Mouse (Mus musculus) stomach, embryonic 16.5 days (tissue): Measurements from ENCODE around the gene Gm39566. TPM values are rescaled to one million over a fixed set of nuclear protein-coding genes. Genes with fewer than 3 reads are reported as not detected.
A peak's percentile ranks its signal among the peaks of the same experiment; 100 is the strongest.

Experiments used
- ATAC-seq: fragments of 200-750 bp; cut with Nextera tagmentation; 2 replicates; pipeline ENCODE4 v1.8.0; 2017; ENCODE audit warnings: moderate number of reproducible peaks, moderate TSS enrichment; ENCODE audit not compliant: insufficient read depth, low FRiP score
- H3K27ac ChIP-seq: fragments of 300-500 bp; sonication (generic); 2 replicates; pipeline ENCODE4 v1.5.1; 2014; ENCODE audit warnings: low read length
- H3K27me3 ChIP-seq: fragments of 300-500 bp; sonication (generic); 2 replicates; pipeline ENCODE4 v1.6.1; 2014; ENCODE audit warnings: low read length, control low read depth, mixed read lengths; ENCODE audit not compliant: control insufficient read depth, insufficient read depth
- H3K36me3 ChIP-seq: fragments of 300-500 bp; sonication (generic); 2 replicates; pipeline ENCODE4 v1.6.1; 2014; ENCODE audit warnings: low read length; ENCODE audit not compliant: control insufficient read depth, insufficient read depth
- H3K4me1 ChIP-seq: fragments of 300-500 bp; sonication (generic); 2 replicates; pipeline ENCODE4 v1.6.1; 2014; ENCODE audit warnings: low read length, control low read depth, mixed read lengths; ENCODE audit not compliant: control insufficient read depth, insufficient read depth
- H3K4me2 ChIP-seq: fragments of 300-500 bp; sonication (generic); 2 replicates; pipeline ENCODE4 v1.6.1; 2014; ENCODE audit warnings: low read depth, low read length, mixed read lengths
- H3K4me3 ChIP-seq: fragments of 300-500 bp; sonication (generic); replicated peaks from 2 replicates; pipeline ENCODE4 v1.5.1; 2014; ENCODE audit warnings: mild to moderate bottlenecking, low read length
- H3K9ac ChIP-seq: fragments of 300-500 bp; sonication (generic); 2 replicates; pipeline ENCODE4 v1.6.1; 2014; ENCODE audit warnings: low read length
- H3K9me3 ChIP-seq: fragments of 300-500 bp; sonication (generic); replicated peaks from 2 replicates; pipeline ENCODE4 v1.6.1; 2016; ENCODE audit warnings: low read length, control low read depth; ENCODE audit not compliant: control insufficient read depth
- WGBS: fragments of 180-500 bp; shearing (Covaris S2); extraction: QIAGEN DNeasy Blood & Tissue Kit; methylation state at CpG from one replicate; pipeline ENCODE4 v1.1.7; 2014; 5-methylcytosine and 5-hydroxymethylcytosine counted together
- polyA plus RNA-seq: library from polyadenylated mRNA; unstranded; fragments of >200 nt; fragmentation: Nextera tagmentation; extraction: Ambion mirVana; gene quantifications from 2 replicates; pipeline ENCODE4 v1.2.1, GENCODE M21; 2015

Gene Gm39566
- polyA plus RNA-seq, 1 experiment from 2014 or later, result 0.03 TPM

DNA sequence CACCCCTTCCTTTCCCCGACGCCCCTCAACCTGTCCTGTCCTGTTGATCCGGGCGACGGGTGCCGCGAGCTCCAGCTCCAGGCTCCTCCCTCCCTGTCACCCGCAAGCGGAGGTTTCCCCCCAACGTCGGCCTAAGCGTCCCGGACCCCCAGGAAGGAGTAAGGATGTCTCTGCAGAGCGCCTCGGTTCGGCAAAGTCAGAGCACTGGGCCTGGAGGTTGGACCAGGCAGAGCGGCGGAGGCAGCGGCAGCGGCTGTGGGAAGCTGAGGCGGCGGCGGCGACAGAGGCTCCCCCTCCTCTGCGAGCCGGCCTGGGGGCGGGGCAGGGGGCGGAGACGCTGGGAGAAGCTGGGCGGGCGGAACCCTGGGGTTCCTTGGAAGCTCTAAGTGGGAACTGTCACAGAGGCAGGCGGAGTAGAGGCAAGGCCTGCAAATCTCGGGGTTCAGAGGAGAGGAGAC is 12.4 kb downstream of the Gm39566 start:
- Histone ChIP-seq H3K27me3 (peaks cover 12% of the 10 kb centered on the region), H3K9me3 (no peaks in the 10 kb centered on the region), H3K36me3 (no peaks in the 10 kb centered on the region), H3K9ac (peak overlapping the region; percentile 83), H3K4me2 (peak overlapping the region; percentile 99), H3K4me3 (peak overlapping the region; percentile 72), H3K4me1 (peaks cover 58% of the 10 kb centered on the region), H3K27ac (peak overlapping the region; percentile 38; the same call in 1 of the 2 replicates)
- peak; percentile 43; the same call in 1 of the 2 replicates for ATAC-seq
- WGBS, result under 1% methylated on average over 32 of the region's 33 CpGs

- Histone ChIP-seq H3K9me3 (no peaks in the 10 kb centered on the region), H3K4me2 (peak within 1 kb of the TSS; percentile 99), H3K36me3 (no peaks in the 10 kb centered on the region), H3K27ac (peak within 1 kb of the TSS; percentile 47; the same call in 1 of the 2 replicates), H3K4me1 (peaks cover 58% of the 10 kb centered on the region), H3K4me3 (peak within 1 kb of the TSS; percentile 72), H3K27me3 (peaks cover 12% of the 10 kb centered on the region), H3K9ac (peak within 1 kb of the TSS; percentile 83)
- WGBS, result under 1% methylated on average over 28 of the region's 33 CpGs
- ATAC-seq, result no peak
These were observed 13.6 kb downstream of the Gm39566 start, which contains the start of gene Fgf11 for GRCm38 (mm10) chr11:69801379-69801977. TSS of gene Fgf11 (minus strand) at chr11:69801857.

- Histone ChIP-seq H3K27ac (peak overlapping the region; percentile 47; the same call in 1 of the 2 replicates), H3K4me3 (peak overlapping the region; percentile 72), H3K27me3 (peaks cover 12% of the 10 kb centered on the region), H3K4me1 (peaks cover 58% of the 10 kb centered on the region), H3K9me3 (no peaks in the 10 kb centered on the region), H3K36me3 (no peaks in the 10 kb centered on the region), H3K4me2 (peak overlapping the region; percentile 99), H3K9ac (peak overlapping the region; percentile 83)
- under 1% methylated on average over 35 of the region's 36 CpGs for WGBS
- ATAC-seq, result peak; percentile 22; the same call in 1 of the 2 replicates
These were observed 14.5 kb downstream of the Gm39566 start for GRCm38 (mm10) chr11:69800392-69801197.

- H3K27me3 ChIP-seq, result peaks cover 12% of the 10 kb centered on the region
- WGBS, result 2% methylated on average over 11 of the region's 11 CpGs
- H3K4me2 ChIP-seq, result peak overlapping the region; percentile 99
- H3K4me1 ChIP-seq, result peaks cover 58% of the 10 kb centered on the region
- H3K27ac ChIP-seq, result peak overlapping the region; percentile 47; the same call in 1 of the 2 replicates
- no peaks in the 10 kb centered on the region for H3K9me3 ChIP-seq
- H3K4me3 ChIP-seq, result peak overlapping the region; percentile 72
- no peak for ATAC-seq
- H3K9ac ChIP-seq, result peak overlapping the region; percentile 83
- no peaks in the 10 kb centered on the region for H3K36me3 ChIP-seq
These were observed 15.0 kb downstream of the Gm39566 start for GRCm38 (mm10) chr11:69800138-69800391.

DNA sequence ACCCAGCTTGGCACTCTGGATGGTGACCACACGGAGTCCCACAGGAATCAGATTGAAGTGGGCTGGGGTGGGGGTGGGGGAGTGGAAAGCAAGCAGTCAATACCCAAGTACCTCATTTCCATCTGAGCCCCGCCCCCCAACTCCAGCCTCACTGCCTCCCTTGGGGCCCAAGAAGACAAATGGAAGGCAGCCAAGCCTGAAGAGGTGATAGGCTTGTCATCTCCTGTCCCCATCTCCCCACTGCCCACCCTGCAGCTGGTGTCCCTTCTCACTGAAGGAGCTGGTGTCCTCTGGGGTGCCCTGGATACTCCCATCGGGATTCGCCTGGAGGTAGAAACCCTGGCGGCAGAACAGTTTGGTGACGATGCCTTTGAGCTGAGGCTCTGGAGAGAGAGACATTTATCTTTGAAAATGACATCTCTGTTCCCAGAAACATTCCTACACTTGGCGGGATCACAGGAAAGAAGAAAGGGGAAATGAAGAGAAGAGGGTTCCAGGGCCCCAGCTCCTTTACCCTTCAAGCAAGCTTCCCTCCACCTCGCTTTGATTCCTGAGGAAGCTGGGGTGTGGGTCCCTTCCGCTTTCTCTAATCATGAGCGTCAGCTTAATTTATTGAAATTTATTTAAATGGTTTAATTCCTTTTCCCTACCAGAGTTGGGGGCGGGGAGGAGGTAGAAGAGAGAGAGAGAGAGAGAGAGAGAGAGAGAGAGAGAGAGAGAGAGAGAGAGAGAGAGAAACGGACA is 15.5 kb downstream of the Gm39566 start:
- H3K27ac ChIP-seq, result 0 out of 2 replicates have a peak overlapping the region, but pooled peaks have one; percentile 14
- peaks cover 53% of the 10 kb centered on the region for H3K4me1 ChIP-seq
- 23% methylated on average over 12 of the region's 12 CpGs for WGBS
- H3K9me3 ChIP-seq, result no peaks in the 10 kb centered on the region
- no peaks in the 10 kb centered on the region for H3K36me3 ChIP-seq
- H3K4me2 ChIP-seq, result peak overlapping the region; percentile 99
- peaks cover 10% of the 10 kb centered on the region for H3K27me3 ChIP-seq
- H3K4me3 ChIP-seq, result no peak overlapping the region; the same call in 1 of the 2 replicates
- no peak for ATAC-seq
- peak overlapping the region; percentile 35; the same call in 1 of the 2 replicates for H3K9ac ChIP-seq

DNA sequence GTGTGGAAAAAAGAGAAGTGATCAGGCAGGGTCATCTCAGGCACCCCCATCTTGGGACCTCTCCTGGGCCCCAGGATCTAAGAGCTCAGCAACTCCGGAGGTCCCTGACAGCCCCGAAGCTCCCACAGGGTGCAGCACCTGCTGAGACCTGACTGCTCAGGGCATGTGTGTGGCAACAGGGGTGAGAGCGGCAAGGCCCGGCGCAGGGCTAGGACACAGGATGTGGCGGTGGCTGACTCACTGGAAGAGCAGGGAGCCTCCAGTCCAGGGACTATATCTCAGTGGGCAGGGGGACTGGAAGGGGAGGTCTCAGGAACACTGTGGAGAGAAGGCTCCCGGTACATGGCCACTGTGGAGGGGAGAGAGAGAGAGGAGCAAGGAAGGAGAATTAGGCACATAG is 17.2 kb downstream of the Gm39566 start:
- H3K4me1 ChIP-seq, result peaks cover 36% of the 10 kb centered on the region
- no peak overlapping the region for H3K9ac ChIP-seq
- H3K9me3 ChIP-seq, result no peaks in the 10 kb centered on the region
- ATAC-seq, result no peak
- no peaks in the 10 kb centered on the region for H3K36me3 ChIP-seq
- no peak overlapping the region for H3K4me2 ChIP-seq
- H3K27me3 ChIP-seq, result peaks cover 9% of the 10 kb centered on the region
- no peak overlapping the region for H3K4me3 ChIP-seq
- WGBS, result 80% methylated on average over 7 of the region's 7 CpGs
- no peak overlapping the region for H3K27ac ChIP-seq

DNA sequence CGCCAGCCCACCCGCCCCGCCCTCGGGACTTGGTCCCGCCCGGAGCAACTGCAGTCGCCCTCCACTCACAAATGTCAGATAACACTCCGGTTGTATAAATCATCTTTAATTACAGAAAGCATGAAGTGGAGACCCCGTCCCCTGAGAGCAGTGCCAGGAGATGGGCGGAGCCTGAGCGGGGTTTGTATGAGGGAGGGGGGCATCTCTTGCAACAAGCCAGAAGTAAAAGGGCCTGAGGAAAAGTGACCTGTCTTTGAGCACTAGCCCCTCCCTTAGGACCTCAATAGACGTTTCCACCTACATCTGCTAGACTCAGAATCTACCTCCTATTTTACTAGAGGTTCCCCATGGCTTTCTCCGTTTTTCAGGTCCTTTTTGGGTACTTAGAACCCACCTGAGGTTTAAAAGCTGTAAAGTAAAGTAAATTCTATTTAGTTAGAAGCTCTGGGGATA is 19.1 kb downstream of the Gm39566 start:
- Histone ChIP-seq H3K4me3 (peak overlapping the region; percentile 52), H3K4me2 (peak overlapping the region; percentile 80), H3K27ac (no peak overlapping the region), H3K4me1 (peaks cover 20% of the 10 kb centered on the region), H3K9me3 (no peaks in the 10 kb centered on the region), H3K9ac (peak overlapping the region; percentile 61; the same call in 1 of the 2 replicates), H3K27me3 (no peaks in the 10 kb centered on the region), H3K36me3 (no peaks in the 10 kb centered on the region)
- 4% methylated on average over 13 of the region's 13 CpGs for WGBS
- no peak for ATAC-seq

GRCm38 (mm10) chr11:69795168-69795982 is 19.7 kb downstream of the Gm39566 start, which contains the start of gene Chrnb1:
TSS of gene Chrnb1 (minus strand) at chr11:69795943.
- peak within 1 kb of the TSS; percentile 52 for H3K4me3 ChIP-seq
- no peaks in the 10 kb centered on the region for H3K27me3 ChIP-seq
- H3K9me3 ChIP-seq, result no peaks in the 10 kb centered on the region
- H3K36me3 ChIP-seq, result no peaks in the 10 kb centered on the region
- peak; percentile 97 for ATAC-seq
- H3K27ac ChIP-seq, result no peak within 1 kb of the TSS
- H3K4me1 ChIP-seq, result peaks cover 14% of the 10 kb centered on the region
- H3K9ac ChIP-seq, result peak within 1 kb of the TSS; percentile 61
- H3K4me2 ChIP-seq, result peak within 1 kb of the TSS; percentile 80
- 2% methylated on average over 52 of the region's 52 CpGs for WGBS
